Mouse (Mus musculus) liver, postnatal 0 days (tissue): ENCODE data around the gene Poldip3. TPM values are rescaled to one million over a fixed set of nuclear protein-coding genes. Genes with fewer than 3 reads are reported as not detected.

Source experiments
- ATAC-seq: fragments of 200-750 bp; cut with Nextera tagmentation; 2 replicates; pipeline ENCODE4 v1.8.0; 2017; ENCODE audit warnings: mild to moderate bottlenecking, moderate library complexity
- DNase-seq: peaks from one replicate; pipeline ENCODE4 v3.0.0-alpha.2; 2016
- H3K27ac ChIP-seq: fragments of 300-500 bp; sonication (generic); 2 replicates; pipeline ENCODE4 v1.5.1; 2014; ENCODE audit warnings: antibody characterized with exemption, moderate library complexity, mild to moderate bottlenecking, low read depth
- H3K27me3 ChIP-seq: fragments of 300-500 bp; sonication (generic); 2 replicates; pipeline ENCODE4 v1.6.1; 2014; ENCODE audit warnings: low read length, control low read depth, mixed read lengths; ENCODE audit not compliant: insufficient read depth
- H3K36me3 ChIP-seq: fragments of 300-500 bp; sonication (generic); replicated peaks from 2 replicates; pipeline ENCODE4 v1.6.1; 2014; ENCODE audit warnings: mild to moderate bottlenecking, control low read depth, low read length, moderate library complexity, mixed read lengths; ENCODE audit not compliant: insufficient read depth
- H3K4me1 ChIP-seq: fragments of 300-500 bp; sonication (generic); 2 replicates; pipeline ENCODE4 v1.6.1; 2014; ENCODE audit warnings: antibody characterized with exemption, mild to moderate bottlenecking, control low read depth; ENCODE audit not compliant: insufficient read depth
- H3K4me2 ChIP-seq: fragments of 300-500 bp; sonication (generic); 2 replicates; pipeline ENCODE4 v1.6.1; 2014; ENCODE audit warnings: low read depth, mild to moderate bottlenecking, low read length, moderate library complexity, mixed read lengths
- H3K4me3 ChIP-seq: fragments of 300-500 bp; sonication (generic); 2 replicates; pipeline ENCODE4 v1.5.1; 2014; ENCODE audit warnings: low read depth, low read length
- H3K9ac ChIP-seq: fragments of 300-500 bp; sonication (generic); replicated peaks from 2 replicates; pipeline ENCODE4 v1.6.1; 2014; ENCODE audit warnings: mild to moderate bottlenecking, moderate library complexity
- H3K9me3 ChIP-seq: fragments of 300-500 bp; sonication (generic); 2 replicates; pipeline ENCODE4 v1.6.1; 2016; ENCODE audit warnings: mild to moderate bottlenecking, control low read depth, low read length, mixed read lengths
- CTCF ChIP-seq: sonication (generic); IDR thresholded peaks from 2 replicates; pipeline ENCODE4 v1.5.1; 2016; ENCODE audit warnings: antibody characterized with exemption, low read depth
- EP300 ChIP-seq: IDR thresholded peaks from 2 replicates; pipeline ENCODE4 v1.6.1; 2016; ENCODE audit warnings: antibody characterized with exemption, low read depth, mild to moderate bottlenecking
- WGBS: fragments of 180-500 bp; shearing (Covaris S2); extraction: QIAGEN DNeasy Blood & Tissue Kit; methylation state at CpG from one replicate; pipeline ENCODE4 v1.1.7; 2014; ENCODE audit not compliant: insufficient replicate concordance; 5-methylcytosine and 5-hydroxymethylcytosine counted together
- polyA plus RNA-seq: library from polyadenylated mRNA; unstranded; fragments of >200 nt; fragmentation: Nextera tagmentation; extraction: Ambion mirVana; gene quantifications from 2 replicates; pipeline ENCODE4 v1.2.1, GENCODE M21; 2015

The Poldip3 gene
- polyA plus RNA-seq, 1 experiment from 2014 or later = 32.5 TPM

GRCm38 (mm10) chr15:83169772-83170722, 20.9 kb upstream of the Poldip3 start:
- 42% methylated on average over 8 of the region's 8 CpGs for WGBS
- peak; percentile 66 for ATAC-seq
- peak; percentile 78 for DNase-seq
- Histone ChIP-seq H3K4me1 (peaks cover 67% of the 10 kb centered on the region), H3K4me2 (peak overlapping the region; percentile 97), H3K9me3 (no peaks in the 10 kb centered on the region), H3K36me3 (peaks cover 6% of the 10 kb centered on the region), H3K4me3 (peak overlapping the region; percentile 82), H3K27me3 (no peaks in the 10 kb centered on the region), H3K9ac (peak overlapping the region; percentile 88), H3K27ac (peak overlapping the region; percentile 96)
- TF ChIP-seq EP300 (peak; percentile 91), CTCF (no peak)

DNA sequence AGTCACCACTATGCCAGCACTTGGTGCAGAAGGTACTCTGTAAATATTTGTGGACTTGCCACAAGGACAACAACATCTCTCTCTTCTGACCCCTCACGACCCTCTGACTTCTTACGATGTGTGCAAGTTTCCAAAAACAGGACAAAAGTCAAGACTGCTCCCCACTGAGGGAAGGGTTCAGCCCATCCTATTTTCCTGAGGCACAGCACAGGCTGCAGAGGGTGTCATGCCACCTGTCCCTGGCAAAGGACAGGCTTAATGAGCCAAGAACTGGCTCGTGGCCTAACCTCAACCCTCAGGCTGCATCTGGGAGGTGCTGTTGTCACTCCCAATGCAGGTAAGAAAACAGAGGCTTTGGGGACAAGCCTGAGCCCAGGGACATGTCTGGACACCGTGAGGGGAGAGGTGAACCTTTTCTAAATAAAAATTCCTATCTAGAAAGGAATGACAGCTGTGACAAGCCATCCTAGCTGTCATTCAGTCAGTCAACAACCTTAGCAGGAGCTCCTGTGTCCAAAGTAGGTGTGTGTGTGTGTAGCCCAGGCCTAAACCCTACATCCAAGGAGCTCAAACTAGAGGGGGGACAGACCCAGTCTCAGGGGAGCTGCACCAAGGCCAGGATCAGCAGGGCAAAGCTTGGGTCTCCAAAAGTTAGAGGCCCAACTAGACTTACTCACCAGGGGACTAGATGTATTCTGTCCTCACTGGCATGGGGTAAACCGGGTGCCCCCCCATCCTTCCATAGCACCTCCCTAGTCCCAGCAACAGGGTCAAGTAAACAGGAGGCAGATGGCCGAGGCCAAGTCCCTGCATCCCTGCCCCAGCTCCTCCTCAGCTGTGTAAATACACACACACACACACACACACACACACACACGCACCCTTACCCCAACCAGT, 19.9 kb upstream of the Poldip3 start:
- H3K4me3 ChIP-seq = peak overlapping the region; percentile 82
- no peak for DNase-seq
- H3K4me1 ChIP-seq = peaks cover 70% of the 10 kb centered on the region
- H3K9me3 ChIP-seq = no peaks in the 10 kb centered on the region
- no peak for TF ChIP-seq EP300
- no peak for TF ChIP-seq CTCF
- peak overlapping the region; percentile 88 for H3K9ac ChIP-seq
- ATAC-seq = no peak
- WGBS = 50% methylated on average over 7 of the region's 7 CpGs
- H3K4me2 ChIP-seq = peak overlapping the region; percentile 97
- peaks cover 6% of the 10 kb centered on the region for H3K36me3 ChIP-seq
- H3K27me3 ChIP-seq = no peaks in the 10 kb centered on the region
- peak overlapping the region; percentile 96 for H3K27ac ChIP-seq

- Histone ChIP-seq H3K4me1 (peaks cover 68% of the 10 kb centered on the region), H3K4me3 (peak overlapping the region; percentile 82), H3K27me3 (no peaks in the 10 kb centered on the region), H3K9me3 (no peaks in the 10 kb centered on the region), H3K9ac (peak overlapping the region; percentile 88), H3K27ac (0 out of 2 replicates have a peak overlapping the region, but pooled peaks have one; percentile 96), H3K4me2 (peak overlapping the region; percentile 97), H3K36me3 (peaks cover 11% of the 10 kb centered on the region)
- TF ChIP-seq EP300 (no peak), CTCF (no peak)
- ATAC-seq = no peak
- WGBS = 86% methylated on average over 3 of the region's 3 CpGs
- DNase-seq = no peak
Observed at GRCm38 (mm10) chr15:83168311-83168710, 19.1 kb upstream of the Poldip3 start.

- WGBS = 83% methylated on average over 8 of the region's 8 CpGs
- H3K9me3 ChIP-seq = no peaks in the 10 kb centered on the region
- DNase-seq (no peak), ATAC-seq (no peak)
- H3K9ac ChIP-seq = peak overlapping the region; percentile 88
- no peak for TF ChIP-seq CTCF
- no peak for TF ChIP-seq EP300
- H3K4me1 ChIP-seq = peaks cover 65% of the 10 kb centered on the region
- H3K36me3 ChIP-seq = peaks cover 16% of the 10 kb centered on the region
- peak overlapping the region; percentile 97 for H3K4me2 ChIP-seq
- H3K27ac ChIP-seq = peak overlapping the region; percentile 35
- H3K4me3 ChIP-seq = 0 out of 2 replicates have a peak overlapping the region, but pooled peaks have one; percentile 82
- no peaks in the 10 kb centered on the region for H3K27me3 ChIP-seq
Observed at GRCm38 (mm10) chr15:83167550-83168065, 18.4 kb upstream of the Poldip3 start.

DNA sequence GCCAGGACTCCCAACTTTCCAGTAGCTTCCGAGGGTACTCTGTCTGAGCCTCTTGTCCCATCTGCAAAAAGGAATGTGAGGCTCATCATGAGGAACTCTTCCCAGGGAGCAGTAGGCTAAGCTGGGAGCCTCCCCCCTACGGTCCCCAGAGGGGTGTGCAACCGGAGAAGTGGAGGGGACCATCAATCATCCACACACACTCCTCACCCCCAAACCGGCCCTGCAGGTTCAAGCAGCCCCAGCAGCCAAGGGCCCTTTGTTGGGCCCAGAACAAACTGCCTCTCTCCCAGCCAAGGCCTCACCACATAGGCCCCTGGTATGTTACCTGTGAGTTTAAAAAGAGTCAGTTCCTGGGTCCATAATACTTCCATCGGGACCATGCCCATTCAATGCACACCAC, 17.9 kb upstream of the Poldip3 start:
- 77% methylated on average over 5 of the region's 5 CpGs for WGBS
- ATAC-seq = no peak
- peak overlapping the region; percentile 35 for H3K27ac ChIP-seq
- H3K4me2 ChIP-seq = peak overlapping the region; percentile 97
- DNase-seq = no peak
- H3K4me3 ChIP-seq = no peak overlapping the region
- peaks cover 64% of the 10 kb centered on the region for H3K4me1 ChIP-seq
- H3K27me3 ChIP-seq = no peaks in the 10 kb centered on the region
- TF ChIP-seq CTCF = no peak
- TF ChIP-seq EP300 = no peak
- H3K9ac ChIP-seq = peak overlapping the region; percentile 50
- H3K9me3 ChIP-seq = no peaks in the 10 kb centered on the region
- H3K36me3 ChIP-seq = peaks cover 21% of the 10 kb centered on the region
